Mouse (Mus musculus) gastrocnemius, postnatal 36 days (tissue): ENCODE results near the gene Gm5136. TPM values are rescaled to one million over a fixed set of nuclear protein-coding genes. Genes with fewer than 3 reads are reported as not detected.

Experiments used
- DNase-seq, 2 experiments: peaks; one replicate each; pipeline ENCODE4 v3.0.0; 2022
- intact Hi-C: fragments of 180-260 bp; cut with DNase I; formaldehyde crosslinking; loops from one replicate; pipeline ENCODE4 v1.15.1; 2025
- total RNA-seq, 2 experiments: library from RNA; stranded (reverse); gene quantifications; 2 replicates each; pipeline ENCODE4 v1.2.3; 2021

Gene Gm5136
- total RNA-seq, 2 experiments from 2014 or later = not detected

DNA sequence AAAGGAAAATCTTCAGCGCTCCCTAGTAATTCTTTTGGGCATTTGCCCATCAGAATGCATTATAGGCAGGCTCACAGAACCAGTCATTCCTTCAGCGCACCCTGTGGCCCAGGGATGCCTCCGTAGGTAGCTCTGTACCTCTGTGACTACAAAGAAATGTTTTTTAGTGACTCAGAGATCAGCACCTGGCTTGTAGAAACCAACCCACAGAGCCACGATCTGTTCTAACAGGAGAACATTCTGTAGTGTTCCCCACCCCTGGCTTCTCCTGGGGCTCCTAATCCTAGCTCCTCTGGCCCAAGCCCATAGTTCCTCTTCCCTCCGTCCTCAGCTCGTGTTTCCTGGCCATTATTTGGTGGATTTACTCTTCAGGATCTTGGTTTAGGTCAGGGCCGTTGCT lies 50.8 kb downstream of the Gm5136 start:
- DNase-seq = no peak
- intact Hi-C loops = no loop called here
